Mouse (Mus musculus): ENCODE data around the gene Sema3e.

GRCm38 (mm10) chr5:13985669-13986068 is 39.4 kb upstream of the Sema3e start:
- TF ChIP-seq CTCF (IDR thresholded peaks at IDR 0.05; ENCODE audit: control insufficient read depth, insufficient read depth, insufficient replicate concordance, low read depth, low read length) (no peak), POLR2A (IDR thresholded peaks at IDR 0.05; ENCODE audit: control insufficient read depth, low read depth, low read length) (no peak)

All from testis, adult 2 months (tissue).